ENCODE assay signal across 8 mouse cellular contexts in genomic region chr8:84946528-84947240, GRCm38 (mm10). TPM values are rescaled to one million over a fixed set of nuclear protein-coding genes. Genes with fewer than 3 reads are reported as not detected.
DNase-seq lines count a peak whose midpoint lies in the region; ATAC-seq and TF ChIP-seq lines count a peak whose summit lies in the region.

Gene Rtbdn, plus strand, starts transcription at chr8:84946991.

- H3K36me3 ChIP-seq in kidney, embryonic 14.5 days (ENCODE audit: control insufficient read depth, insufficient read depth, low read length) = no peaks in the 10 kb centered on the region
- no peaks in the 10 kb centered on the region for H3K36me3 ChIP-seq in hindbrain, embryonic 10.5 days
- H3K36me3 ChIP-seq in midbrain, embryonic 12.5 days = no peaks in the 10 kb centered on the region
- no peaks in the 10 kb centered on the region for H3K36me3 ChIP-seq in thymus, adult 2 months (ENCODE audit: control insufficient read depth, insufficient read depth, low read length)

- DNase-seq in kidney, adult 11 months = no peak
- DNase-seq in cerebellum, adult 11 months = peak; percentile 69
- peak; percentile 54 for DNase-seq in hindbrain, embryonic 10.5 days (ENCODE audit: low spot score)
- DNase-seq in Muller cell, postnatal 12 days (ENCODE audit: inconsistent ontology term) = no peak
- DNase-seq in thymus, adult 2 months = no peak
- no peak for DNase-seq in right cerebral cortex, postnatal 25 days

- TF ChIP-seq CTCF in thymus, adult 2 months (IDR thresholded peaks at IDR 0.05; ENCODE audit: borderline replicate concordance, control insufficient read depth, extremely low read depth, insufficient read depth, low read length, poor library complexity) = no peak

- no peak within 1 kb of the TSS for H3K27ac ChIP-seq in kidney, embryonic 14.5 days (ENCODE audit: low read depth, low read length)
- peak within 1 kb of the TSS; percentile 77 for H3K27ac ChIP-seq in hindbrain, embryonic 10.5 days
- peak within 1 kb of the TSS; percentile 58 for H3K27ac ChIP-seq in midbrain, embryonic 12.5 days (replicated peaks)
- no peak within 1 kb of the TSS for H3K27ac ChIP-seq in thymus, adult 2 months (ENCODE audit: control insufficient read depth, insufficient read depth, low read length)

- ATAC-seq in kidney, embryonic 14.5 days (ENCODE audit: low FRiP score, low TSS enrichment) = 0 out of 2 replicates have a peak, but pooled peaks have one; percentile 38
- 0 out of 2 replicates have a peak, but pooled peaks have one; percentile 44 for ATAC-seq in midbrain, embryonic 12.5 days (ENCODE audit: low FRiP score, low read depth)

- peaks cover 74% of the 10 kb centered on the region for H3K27me3 ChIP-seq in kidney, embryonic 14.5 days (ENCODE audit: control insufficient read depth, insufficient read depth, low read length)
- peaks cover 94% of the 10 kb centered on the region for H3K27me3 ChIP-seq in hindbrain, embryonic 10.5 days (ENCODE audit: insufficient read depth, poor library complexity, severe bottlenecking)
- H3K27me3 ChIP-seq in midbrain, embryonic 12.5 days = peaks cover 82% of the 10 kb centered on the region
- H3K27me3 ChIP-seq in thymus, adult 2 months (ENCODE audit: control insufficient read depth, insufficient read depth, low read length) = peaks cover 30% of the 10 kb centered on the region

- TF ChIP-seq POLR2A in thymus, adult 2 months (IDR thresholded peaks at IDR 0.05; ENCODE audit: control insufficient read depth, extremely low read depth, insufficient read depth, low read length, poor library complexity) = no peak

- H3K9ac ChIP-seq in kidney, embryonic 14.5 days (ENCODE audit: low read depth, low read length) = 0 out of 2 replicates have a peak within 1 kb of the TSS, but pooled peaks have one; percentile 34
- H3K9ac ChIP-seq in midbrain, embryonic 12.5 days (replicated peaks) = peak within 1 kb of the TSS; percentile 80

- peak within 1 kb of the TSS; percentile 67 for H3K4me2 ChIP-seq in kidney, embryonic 14.5 days (replicated peaks; ENCODE audit: low read depth, low read length)
- H3K4me2 ChIP-seq in midbrain, embryonic 12.5 days (replicated peaks) = peak within 1 kb of the TSS; percentile 99

- H3K4me1 ChIP-seq in kidney, embryonic 14.5 days (ENCODE audit: control insufficient read depth, insufficient read depth, low read length) = peaks cover 7% of the 10 kb centered on the region; the same call in 1 of the 2 replicates
- peaks cover 32% of the 10 kb centered on the region for H3K4me1 ChIP-seq in hindbrain, embryonic 10.5 days (replicated peaks)
- peaks cover 29% of the 10 kb centered on the region for H3K4me1 ChIP-seq in midbrain, embryonic 12.5 days
- peaks cover 7% of the 10 kb centered on the region for H3K4me1 ChIP-seq in thymus, adult 2 months (replicated peaks; ENCODE audit: control insufficient read depth, insufficient read depth, low read length)

- WGBS in kidney, embryonic 14.5 days = 9% methylated on average over 17 of the region's 17 CpGs
- WGBS in hindbrain, embryonic 10.5 days = 8% methylated on average over 17 of the region's 17 CpGs
- 7% methylated on average over 17 of the region's 17 CpGs for WGBS in midbrain, embryonic 12.5 days
- 15% methylated on average over 17 of the region's 17 CpGs for WGBS in thymus, adult 2 months

- no peaks in the 10 kb centered on the region for H3K9me3 ChIP-seq in kidney, embryonic 14.5 days (ENCODE audit: control insufficient read depth, low read length)
- H3K9me3 ChIP-seq in hindbrain, embryonic 10.5 days = no peaks in the 10 kb centered on the region
- no peaks in the 10 kb centered on the region for H3K9me3 ChIP-seq in midbrain, embryonic 12.5 days

- peak within 1 kb of the TSS; percentile 45 for H3K4me3 ChIP-seq in kidney, embryonic 14.5 days (ENCODE audit: low read length)
- H3K4me3 ChIP-seq in hindbrain, embryonic 10.5 days = peak within 1 kb of the TSS; percentile 73
- peak within 1 kb of the TSS; percentile 70 for H3K4me3 ChIP-seq in midbrain, embryonic 12.5 days
- H3K4me3 ChIP-seq in thymus, adult 2 months (ENCODE audit: control insufficient read depth, insufficient read depth, low read length) = no peak within 1 kb of the TSS; the same call in 1 of the 2 replicates

RNA-seq across cellular contexts. Expression of gene Rtbdn, which starts in this region (rescaled TPM):
- 0.16 TPM in 1 of 2 replicates, not detected in the other for polyA plus RNA-seq in kidney, embryonic 14.5 days (2014; fragmentation: Nextera tagmentation; extraction: Ambion mirVana)
- polyA plus RNA-seq in hindbrain, embryonic 10.5 days (2016; fragmentation: Nextera tagmentation; extraction: Ambion mirVana) = 0.55 and 0.88 TPM in 2 replicates
- polyA plus RNA-seq in midbrain, embryonic 12.5 days (2016; fragmentation: Nextera tagmentation; extraction: Ambion mirVana) = 1.3 and 1.7 TPM in 2 replicates
- 0.13 and 0.17 TPM in 2 replicates for polyA plus RNA-seq in thymus, adult 2 months (2012; rRNA removed)

Comparison
In these comparisons a context has a peak if more than half of its experiments do, and no peak if none do; other contexts are left out.
1. Peak in ATAC-seq, H3K4me3 ChIP-seq, H3K9ac ChIP-seq and H3K4me2 ChIP-seq in kidney, embryonic 14.5 days; RNA of the gene not detected or under 1 TPM.
2. Peak in DNase-seq, H3K4me3 ChIP-seq and H3K27ac ChIP-seq in hindbrain, embryonic 10.5 days; RNA of the gene not detected or under 1 TPM.